Mouse (Mus musculus) splenic B cell, adult 2 months (primary cell): Measurements from ENCODE around the gene Asgr1.
"Not testable (repeated sequence)": the region's sequence is repeated elsewhere in the genome, so short reads cannot be mapped to it uniquely, and the experiment has no call there.

Source experiments
- DNase-seq: peaks from one replicate; pipeline ENCODE4 v3.0.0-alpha.2; 2011; ENCODE audit warnings: low read depth, low spot score
- H3K27me3 ChIP-seq: 2 replicates; pipeline ENCODE4 v1.6.1; 2012; ENCODE audit warnings: mild to moderate bottlenecking, low read length, moderate library complexity, mixed read lengths; ENCODE audit not compliant: control insufficient read depth, poor library complexity, insufficient read depth, severe bottlenecking
- H3K36me3 ChIP-seq: 2 replicates; pipeline ENCODE4 v1.6.1; 2012; ENCODE audit warnings: mild to moderate bottlenecking, low read length, moderate library complexity, mixed read lengths; ENCODE audit not compliant: control insufficient read depth, poor library complexity, insufficient read depth, severe bottlenecking

Gene Asgr1

GRCm38 (mm10) chr11:70053898-70054570 is at the start of gene Asgr1:
TSS of gene Asgr1 (plus strand) at chr11:70054085.
- Histone ChIP-seq H3K36me3 (no peaks in the 10 kb centered on the region), H3K27me3 (no peaks in the 10 kb centered on the region)
- DNase-seq, result no peak

- H3K27me3 ChIP-seq, result no peaks in the 10 kb centered on the region
- DNase-seq, result peak; percentile 66
- peaks cover 15% of the 10 kb centered on the region for H3K36me3 ChIP-seq
These were observed 48.4 kb upstream of the Asgr1 start for GRCm38 (mm10) chr11:70005521-70005920.

- H3K27me3 ChIP-seq, result no peaks in the 10 kb centered on the region
- H3K36me3 ChIP-seq, result peaks cover 18% of the 10 kb centered on the region
- DNase-seq, result no peak
These were observed 43.9 kb upstream of the Asgr1 start for GRCm38 (mm10) chr11:70010033-70010432.

DNA sequence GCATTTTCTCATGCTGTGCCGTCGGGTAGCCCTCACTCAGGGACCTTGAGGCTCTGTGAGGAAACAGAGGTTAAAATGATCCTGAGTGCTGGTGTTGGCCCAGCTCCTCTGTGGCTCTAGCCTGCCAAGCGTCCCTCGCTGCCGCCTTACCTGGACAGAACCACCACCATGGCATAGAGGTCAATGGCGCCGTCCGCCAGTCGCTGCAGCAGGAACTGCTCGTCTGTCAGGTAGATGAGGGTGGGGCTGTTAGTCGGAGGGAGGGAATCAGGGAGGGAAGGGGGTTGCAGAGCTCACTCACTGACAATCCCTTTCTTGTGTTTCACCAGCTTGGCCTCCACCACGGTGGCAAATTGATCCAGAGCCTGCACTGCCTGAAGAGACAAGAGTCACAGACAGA is 43.3 kb upstream of the Asgr1 start:
- Histone ChIP-seq H3K27me3 (no peaks in the 10 kb centered on the region), H3K36me3 (peaks cover 18% of the 10 kb centered on the region)
- DNase-seq, result no peak

- peaks cover 18% of the 10 kb centered on the region for H3K36me3 ChIP-seq
- H3K27me3 ChIP-seq, result no peaks in the 10 kb centered on the region
- no peak for DNase-seq
These were observed 42.9 kb upstream of the Asgr1 start for GRCm38 (mm10) chr11:70010961-70011360.

DNA sequence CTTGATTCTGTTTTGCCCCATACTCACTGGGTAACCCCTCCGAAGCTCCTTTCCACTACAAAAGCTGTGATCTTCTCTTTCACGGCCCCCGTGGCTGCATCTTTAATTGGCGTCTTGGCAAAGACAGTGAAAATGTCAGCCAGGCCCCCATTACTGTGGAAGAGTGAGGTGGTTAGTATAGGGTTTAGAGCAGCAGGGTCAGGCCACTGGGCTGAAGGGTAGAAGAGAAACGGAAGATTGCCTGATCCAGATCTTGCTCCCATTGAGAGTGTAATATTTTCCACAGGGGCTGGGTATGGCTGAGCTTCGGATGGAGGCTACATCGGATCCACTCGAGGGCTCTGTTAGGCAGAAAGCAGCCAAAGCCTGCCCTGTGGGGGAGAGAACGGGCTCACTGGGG is 41.0 kb upstream of the Asgr1 start:
- H3K27me3 ChIP-seq, result no peaks in the 10 kb centered on the region
- DNase-seq, result no peak
- peaks cover 15% of the 10 kb centered on the region for H3K36me3 ChIP-seq

GRCm38 (mm10) chr11:70013408-70013807 is 40.5 kb upstream of the Asgr1 start:
- Histone ChIP-seq H3K27me3 (no peaks in the 10 kb centered on the region), H3K36me3 (peaks cover 15% of the 10 kb centered on the region)
- DNase-seq, result no peak

DNA sequence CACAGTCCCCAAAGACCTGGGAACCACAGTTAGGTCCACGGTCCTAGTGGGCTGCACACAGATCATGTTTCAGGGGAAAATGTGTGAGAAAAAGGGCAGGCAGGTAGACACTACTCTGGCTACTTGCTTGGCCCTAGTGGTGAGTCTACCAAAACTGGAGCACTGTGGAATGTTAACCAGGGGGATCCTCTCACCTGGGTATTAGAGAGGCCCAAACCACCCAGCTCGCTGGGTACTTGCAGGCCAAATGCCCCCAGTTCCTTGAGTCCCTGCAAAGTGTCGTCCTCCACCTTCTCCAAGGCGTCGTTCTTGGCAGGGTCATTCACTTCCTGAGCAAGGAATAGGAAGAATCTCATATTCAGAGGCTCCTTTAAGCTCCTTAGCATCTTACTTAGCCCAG is 39.8 kb upstream of the Asgr1 start:
- H3K36me3 ChIP-seq, result peaks cover 12% of the 10 kb centered on the region
- H3K27me3 ChIP-seq, result no peaks in the 10 kb centered on the region
- no peak for DNase-seq

DNA sequence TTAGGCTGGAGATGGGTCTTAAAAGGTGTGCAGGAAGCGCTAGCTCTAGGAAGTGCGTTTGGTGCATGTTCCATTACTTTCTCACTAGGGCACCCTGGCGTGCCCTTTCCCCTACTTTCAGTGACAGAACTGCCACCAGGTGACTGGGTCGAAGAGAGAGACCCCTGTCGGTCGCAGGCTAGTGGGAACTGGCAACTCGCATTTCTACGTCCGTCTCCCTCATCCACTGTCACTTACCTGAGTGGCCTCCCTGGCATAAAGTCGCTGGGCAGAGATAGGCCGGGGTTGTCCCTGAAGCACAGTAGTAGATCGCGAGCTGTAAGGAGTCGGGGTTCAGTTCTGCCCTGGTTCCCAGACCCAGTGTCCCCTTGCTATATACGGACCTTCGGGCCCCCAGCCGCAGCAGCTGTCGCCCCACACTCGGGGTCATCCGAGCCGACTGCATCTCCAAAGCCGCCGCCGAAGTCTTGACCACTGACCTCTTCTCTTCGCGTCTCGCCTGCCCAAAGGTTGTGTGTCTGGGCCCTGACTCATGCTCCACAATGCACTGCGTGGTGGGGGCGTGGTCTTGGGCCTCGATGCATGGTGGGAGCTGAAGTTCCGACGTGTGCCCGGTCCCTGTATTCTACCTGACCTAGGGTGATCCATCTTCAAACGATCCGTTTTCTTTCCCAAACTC is 38.9 kb upstream of the Asgr1 start, which contains the start of gene Acadvl:
Gene Acadvl (minus strand): TSS at position 532 of the 679 bp plus-strand sequence.
- peaks cover 5% of the 10 kb centered on the region; the same call in 1 of the 2 replicates for H3K36me3 ChIP-seq
- peak; percentile 84 for DNase-seq
- no peaks in the 10 kb centered on the region for H3K27me3 ChIP-seq

DNA sequence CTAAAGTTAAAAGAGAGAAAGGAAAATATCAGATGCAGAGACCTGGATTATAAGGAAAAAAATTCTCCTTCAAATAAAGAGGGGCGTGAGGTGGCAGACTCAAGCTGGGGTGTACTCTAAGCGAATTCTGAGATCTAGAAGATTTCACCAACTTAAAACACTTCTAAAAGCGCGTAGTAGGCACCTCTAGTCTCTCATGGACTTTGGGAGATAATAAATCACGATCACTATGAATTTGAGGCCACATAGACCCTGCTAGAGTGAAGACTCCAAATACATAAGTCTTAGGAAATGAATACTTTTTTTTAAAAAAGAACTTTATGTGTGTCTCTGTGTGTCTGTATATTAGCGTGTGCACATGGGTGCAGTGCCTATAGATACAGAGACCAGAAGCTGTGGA is 38.2 kb upstream of the Asgr1 start:
- H3K36me3 ChIP-seq, result peaks cover under 1% of the 10 kb centered on the region; the same call in 1 of the 2 replicates
- no peak for DNase-seq
- H3K27me3 ChIP-seq, result no peaks in the 10 kb centered on the region

DNA sequence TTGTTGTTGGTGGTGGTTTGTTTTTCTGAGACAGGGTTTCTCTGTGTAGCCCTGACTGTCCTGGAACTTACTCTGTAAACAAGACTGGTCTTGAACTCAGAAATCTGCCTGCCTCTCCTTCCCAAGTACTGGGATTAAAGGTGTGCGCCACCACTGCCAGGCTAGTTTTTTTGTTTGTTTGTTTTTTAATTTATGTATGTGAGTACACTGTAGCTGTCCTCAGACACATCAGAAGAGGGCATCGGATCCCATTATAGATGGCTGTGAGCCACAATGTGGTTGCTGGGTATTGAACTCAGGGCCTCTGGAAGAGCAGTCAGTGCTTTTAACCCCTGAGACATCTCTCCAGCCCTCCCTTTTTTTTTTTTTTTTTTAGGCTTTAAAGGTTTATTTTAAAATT is 37.7 kb upstream of the Asgr1 start:
- H3K27me3 ChIP-seq, DNase-seq, H3K36me3 ChIP-seq: not testable (repeated sequence)

DNA sequence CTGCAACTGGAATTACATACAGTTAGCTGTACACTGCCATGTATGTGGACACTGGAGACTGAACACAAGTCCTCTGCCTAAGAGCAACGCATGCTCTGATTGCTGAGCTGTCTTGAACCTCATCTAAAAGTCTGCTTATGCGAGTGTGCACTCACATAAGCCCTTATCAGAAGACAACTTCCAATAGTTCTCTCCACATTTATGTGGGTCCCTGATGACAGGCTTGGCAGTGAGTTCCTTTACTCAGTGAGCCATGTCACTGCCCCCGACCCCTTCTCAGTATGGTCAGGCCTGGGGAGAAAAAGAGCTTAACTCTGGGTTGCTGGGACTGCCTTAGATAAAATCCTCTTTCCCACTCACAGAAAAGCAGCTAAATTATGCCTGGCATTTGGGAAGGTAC is 37.2 kb upstream of the Asgr1 start, which contains the start of gene Dlg4:
Gene Dlg4 (plus strand): TSS at position 274 of the 400 bp plus-strand sequence.
- no peak for DNase-seq
- Histone ChIP-seq H3K36me3 (no peaks in the 10 kb centered on the region; the same call in 1 of the 2 replicates), H3K27me3 (no peaks in the 10 kb centered on the region)

DNA sequence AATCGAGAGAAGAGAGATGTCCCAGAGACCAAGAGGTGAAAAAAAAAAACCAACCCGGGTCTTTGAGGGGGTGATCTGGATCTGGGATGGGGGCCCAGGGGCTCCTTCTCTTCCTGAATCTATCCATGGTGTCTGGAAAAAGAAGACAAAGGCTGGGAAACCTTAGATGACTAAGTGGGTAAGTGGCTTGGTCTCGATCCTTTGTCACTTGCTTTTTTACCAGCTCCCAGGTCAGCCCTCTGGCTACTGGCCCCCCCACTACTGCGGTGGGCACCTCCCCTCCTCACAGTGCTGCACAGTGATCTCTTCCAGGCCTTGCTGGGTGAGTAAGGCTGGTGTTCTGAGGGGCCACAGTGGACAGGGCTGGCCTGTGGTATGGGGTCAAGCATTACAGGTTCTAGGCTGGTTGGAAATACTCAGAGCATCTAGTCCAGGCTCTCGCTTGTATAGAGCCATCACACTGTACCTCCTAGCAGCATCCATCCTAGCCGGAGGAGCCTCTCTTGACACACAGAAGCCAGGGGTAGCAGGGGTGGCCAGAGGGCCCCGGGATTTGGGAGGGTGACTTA is 36.6 kb upstream of the Asgr1 start:
- DNase-seq, result no peak

GRCm38 (mm10) chr11:70018131-70018990 is 35.5 kb upstream of the Asgr1 start:
- no peaks in the 10 kb centered on the region for H3K27me3 ChIP-seq
- no peak for DNase-seq

More for the DNA sequence above, 36.6 kb upstream of the Asgr1 start:
- H3K27me3 ChIP-seq, result no peaks in the 10 kb centered on the region
- no peaks in the 10 kb centered on the region; the same call in 1 of the 2 replicates for H3K36me3 ChIP-seq

More at GRCm38 (mm10) chr11:70018131-70018990, 35.5 kb upstream of the Asgr1 start:
- no peaks in the 10 kb centered on the region for H3K36me3 ChIP-seq
